Mouse (Mus musculus) c-Kit-positive CD71-positive TER-119-negative erythroid progenitor cells, embryonic 14.5 days (primary cell): ENCODE results near the gene Notum.

Experiments
- DNase-seq: peaks from one replicate; pipeline ENCODE4 v3.0.0-alpha.2; 2013; ENCODE audit warnings: low read depth

Notum gene

GRCm38 (mm10) chr11:120617519-120618112 lies 43.4 kb downstream of the Notum start, which contains the start of gene Pcyt2:
Gene Pcyt2 (minus strand): TSS chr11:120617936.
- peak; percentile 92 for DNase-seq

- no peak for DNase-seq
Observed at GRCm38 (mm10) chr11:120616617-120617294, 44.2 kb downstream of the Notum start.

- no peak for DNase-seq
Observed at GRCm38 (mm10) chr11:120615606-120616203, 45.3 kb downstream of the Notum start.

- DNase-seq, result no peak
Observed at GRCm38 (mm10) chr11:120615167-120615566, 45.8 kb downstream of the Notum start.

GRCm38 (mm10) chr11:120613976-120614375 lies 47.0 kb downstream of the Notum start:
- no peak for DNase-seq

- DNase-seq, result no peak
Observed at GRCm38 (mm10) chr11:120613481-120613972, 47.4 kb downstream of the Notum start.

GRCm38 (mm10) chr11:120612763-120613162 lies 48.2 kb downstream of the Notum start:
- DNase-seq, result peak; percentile 60

- DNase-seq, result no peak
Observed at GRCm38 (mm10) chr11:120610477-120611046, 50.4 kb downstream of the Notum start.

- DNase-seq, result no peak
Observed at GRCm38 (mm10) chr11:120609250-120609649, 51.7 kb downstream of the Notum start.

- DNase-seq, result no peak
Observed at GRCm38 (mm10) chr11:120608241-120609034, 52.5 kb downstream of the Notum start, which contains the start of gene Npb. Gene Npb (plus strand): TSS chr11:120608477.

GRCm38 (mm10) chr11:120606764-120607163 lies 54.2 kb downstream of the Notum start:
- DNase-seq, result no peak

- no peak for DNase-seq
Observed at GRCm38 (mm10) chr11:120605667-120606066, 55.3 kb downstream of the Notum start.
